Mouse (Mus musculus) left cerebral cortex, adult 18-20 months (tissue): ENCODE results near the gene Nectin1. TPM values are rescaled to one million over a fixed set of nuclear protein-coding genes. Genes with fewer than 3 reads are reported as not detected.
A peak's percentile ranks its signal among the peaks of the same experiment; 100 is the strongest.

ENCODE experiments used
- DNase-seq, 2 experiments: peaks; one replicate each; pipeline ENCODE4 v3.0.0; 2021 to 2022; ENCODE audit warnings: low spot score in 2 of 2, mixed read lengths in 1 of 2
- total RNA-seq, 2 experiments: library from RNA; stranded (reverse); gene quantifications; 2 replicates each; pipeline ENCODE4 v1.2.3; 2021

Gene Nectin1
- total RNA-seq, 2 experiments from 2014 or later: 91.6 to 92.4 TPM

- DNase-seq: no peak
These were observed 53.3 kb downstream of the Nectin1 start for GRCm38 (mm10) chr9:43796841-43797740.

- DNase-seq: no peak
These were observed 54.0 kb downstream of the Nectin1 start for GRCm38 (mm10) chr9:43797746-43798145.

GRCm38 (mm10) chr9:43800525-43800924, 56.7 kb downstream of the Nectin1 start:
- no peak for DNase-seq

GRCm38 (mm10) chr9:43801911-43802310, 58.1 kb downstream of the Nectin1 start:
- peak; percentile 52 to 63 for DNase-seq

GRCm38 (mm10) chr9:43807565-43807964, 63.8 kb downstream of the Nectin1 start:
- no peak for DNase-seq

GRCm38 (mm10) chr9:43808099-43808498, 64.3 kb downstream of the Nectin1 start:
- DNase-seq: no peak

- DNase-seq: no peak
These were observed 64.8 kb downstream of the Nectin1 start for GRCm38 (mm10) chr9:43808546-43808945.

- no peak for DNase-seq
These were observed 69.4 kb downstream of the Nectin1 start for GRCm38 (mm10) chr9:43813156-43813555.

- DNase-seq: no peak
These were observed 78.4 kb downstream of the Nectin1 start for GRCm38 (mm10) chr9:43822206-43822605.

GRCm38 (mm10) chr9:43825178-43825577, 81.4 kb downstream of the Nectin1 start:
- DNase-seq: no peak

- no peak for DNase-seq
These were observed 82.9 kb downstream of the Nectin1 start for GRCm38 (mm10) chr9:43826558-43827253.

GRCm38 (mm10) chr9:43827593-43827992, 83.8 kb downstream of the Nectin1 start:
- peak; percentile 61 to 69 for DNase-seq

- DNase-seq: no peak
These were observed 85.2 kb downstream of the Nectin1 start for GRCm38 (mm10) chr9:43828960-43829359.

GRCm38 (mm10) chr9:43833232-43833631, 89.4 kb downstream of the Nectin1 start:
- no peak for DNase-seq

- no peak for DNase-seq
These were observed 90.5 kb downstream of the Nectin1 start for GRCm38 (mm10) chr9:43834283-43834682.

GRCm38 (mm10) chr9:43838561-43838960, 94.8 kb downstream of the Nectin1 start:
- DNase-seq: no peak

- DNase-seq: no peak
These were observed 99.3 kb downstream of the Nectin1 start for GRCm38 (mm10) chr9:43842921-43843577.

- DNase-seq: no peak
These were observed 99.9 kb downstream of the Nectin1 start for GRCm38 (mm10) chr9:43843711-43844127.

GRCm38 (mm10) chr9:43845660-43846455, 102.1 kb downstream of the Nectin1 start:
- peak; percentile 67 to 70 for DNase-seq

- DNase-seq: peak; percentile 75
These were observed 104.1 kb downstream of the Nectin1 start for GRCm38 (mm10) chr9:43847861-43848260.

GRCm38 (mm10) chr9:43850281-43850680, 106.5 kb downstream of the Nectin1 start:
- no peak for DNase-seq
